Mouse (Mus musculus) MEL (cell line): ENCODE measurements around the gene Ndn. TPM values are rescaled to one million over a fixed set of nuclear protein-coding genes. Genes with fewer than 3 reads are reported as not detected.

Source experiments
- DNase-seq: peaks from one replicate; pipeline ENCODE4 v3.0.0; 2011; ENCODE audit warnings: low read depth, low spot score
- H3K27ac ChIP-seq: 2 replicates; pipeline ENCODE4 v1.5.1; 2012; ENCODE audit warnings: low read depth, mild to moderate bottlenecking, control low read depth, low read length, moderate library complexity; ENCODE audit not compliant: control insufficient read depth
- H3K27me3 ChIP-seq, 2 experiments: fragments of 150-350 bp in 1 of 2; sonication (generic) in 1 of 2; 2 replicates each; pipeline ENCODE4 v1.6.1; 2012; ENCODE audit warnings: low read length in 2 of 2, mild to moderate bottlenecking in 2 of 2, improper control_type of control experiment in 1 of 2, moderate library complexity in 1 of 2; ENCODE audit not compliant: insufficient read depth in 2 of 2, control insufficient read depth in 1 of 2
- H3K36me3 ChIP-seq, 2 experiments: 2 replicates each; pipeline ENCODE4 v1.6.1; 2012 to 2014; ENCODE audit warnings: low read length in 2 of 2, improper control_type of control experiment in 1 of 2, inconsistent platforms in 1 of 2, mild to moderate bottlenecking in 1 of 2; ENCODE audit not compliant: insufficient read depth in 2 of 2, control insufficient read depth in 1 of 2
- H3K4me1 ChIP-seq, 2 experiments: fragments of 150-350 bp in 1 of 2; sonication (generic) in 1 of 2; 2 replicates each; pipeline ENCODE4 v1.6.1; 2012; ENCODE audit warnings: low read length in 2 of 2, improper control_type of control experiment in 1 of 2, mild to moderate bottlenecking in 1 of 2; ENCODE audit not compliant: insufficient read depth in 2 of 2, control insufficient read depth in 1 of 2
- H3K4me3 ChIP-seq, 2 experiments: fragments of 150-350 bp in 1 of 2; sonication (generic) in 1 of 2; 2 replicates each; pipeline ENCODE4 v1.5.1; 2012; ENCODE audit warnings: low read depth in 2 of 2, low read length in 2 of 2, mild to moderate bottlenecking in 2 of 2, moderate library complexity in 2 of 2, control low read depth in 1 of 2, improper control_type of control experiment in 1 of 2; ENCODE audit not compliant: control insufficient read depth in 1 of 2, insufficient read depth in 1 of 2
- H3K79me2 ChIP-seq: 2 replicates; pipeline ENCODE4 v1.6.1; 2012; ENCODE audit warnings: mild to moderate bottlenecking, low read length, moderate library complexity; ENCODE audit not compliant: control insufficient read depth, poor library complexity, insufficient read depth
- H3K9ac ChIP-seq: 2 replicates; pipeline ENCODE4 v1.6.1; 2012; ENCODE audit warnings: low read depth, mild to moderate bottlenecking, control low read depth, low read length, moderate library complexity; ENCODE audit not compliant: control insufficient read depth, poor library complexity, severe bottlenecking
- H3K9me3 ChIP-seq: fragments of 150-350 bp; sonication (generic); replicated peaks from 2 replicates; pipeline ENCODE4 v1.6.1; 2012; ENCODE audit warnings: mild to moderate bottlenecking, low read length, improper control_type of control experiment, moderate library complexity; ENCODE audit not compliant: insufficient read depth
- BHLHE40 ChIP-seq: IDR thresholded peaks from 2 replicates; pipeline ENCODE4 v1.6.1; 2012; ENCODE audit warnings: low read depth, mild to moderate bottlenecking, inconsistent platforms, low read length, improper control_type of control experiment, borderline replicate concordance
- CHD1 ChIP-seq: IDR thresholded peaks from 2 replicates; pipeline ENCODE4 v1.6.1; 2012; ENCODE audit warnings: low read depth, mild to moderate bottlenecking, inconsistent platforms, low read length, improper control_type of control experiment
- CHD2 ChIP-seq: IDR thresholded peaks from 2 replicates; pipeline ENCODE4 v1.6.1; 2011; ENCODE audit warnings: low read length, improper control_type of control experiment
- CTCF ChIP-seq, 3 experiments: IDR thresholded peaks in 2 of 3; conservative IDR thresholded peaks in 1 of 3; 2 replicates each; pipeline ENCODE4 v1.5.1; 2011 to 2012; ENCODE audit warnings: low read length in 3 of 3, low read depth in 2 of 3, mild to moderate bottlenecking in 2 of 3, improper control_type of control experiment in 1 of 3, inconsistent platforms in 1 of 3, mixed read lengths in 1 of 3, moderate library complexity in 1 of 3; ENCODE audit not compliant: control insufficient read depth in 1 of 3, insufficient read depth in 1 of 3, poor library complexity in 1 of 3, severe bottlenecking in 1 of 3
- E2F4 ChIP-seq: IDR thresholded peaks from 2 replicates; pipeline ENCODE4 v1.6.1; 2011; ENCODE audit warnings: low read depth, low read length, improper control_type of control experiment, borderline replicate concordance
- EP300 ChIP-seq, 2 experiments: IDR thresholded peaks; 2 replicates each; pipeline ENCODE4 v1.6.1; 2011; ENCODE audit warnings: improper control_type of control experiment in 2 of 2, low read length in 2 of 2, low read depth in 1 of 2, mild to moderate bottlenecking in 1 of 2
- ETS1 ChIP-seq: IDR thresholded peaks from 2 replicates; pipeline ENCODE4 v1.6.1; 2012; ENCODE audit warnings: low read depth, mild to moderate bottlenecking, inconsistent platforms, low read length, improper control_type of control experiment, moderate library complexity
- GABPA ChIP-seq: IDR thresholded peaks from 2 replicates; pipeline ENCODE4 v1.6.1; 2012; ENCODE audit warnings: low read depth, mild to moderate bottlenecking, inconsistent platforms, low read length, improper control_type of control experiment, moderate library complexity
- GATA1 ChIP-seq: IDR thresholded peaks from 2 replicates; pipeline ENCODE4 v1.6.1; 2011; ENCODE audit warnings: low read depth, low read length, improper control_type of control experiment
- JUND ChIP-seq: IDR thresholded peaks from 2 replicates; pipeline ENCODE4 v1.6.1; 2011; ENCODE audit warnings: low read depth, mild to moderate bottlenecking, improper control_type of control experiment, low read length
- KAT2A ChIP-seq: conservative IDR thresholded peaks from 2 replicates; pipeline ENCODE4 v1.6.1; 2012; ENCODE audit warnings: low read depth, low read length, improper control_type of control experiment, inconsistent platforms
- MAFK ChIP-seq: IDR thresholded peaks from 2 replicates; pipeline ENCODE4 v1.6.1; 2011; ENCODE audit warnings: low read depth, mild to moderate bottlenecking, low read length, improper control_type of control experiment, borderline replicate concordance
- MAZ ChIP-seq: IDR thresholded peaks from 2 replicates; pipeline ENCODE4 v1.6.1; 2012; ENCODE audit warnings: low read depth, mild to moderate bottlenecking, inconsistent platforms, low read length, improper control_type of control experiment
- MXI1 ChIP-seq: IDR thresholded peaks from 2 replicates; pipeline ENCODE4 v1.6.1; 2011; ENCODE audit warnings: mild to moderate bottlenecking, low read depth, low read length, improper control_type of control experiment
- MYC ChIP-seq: IDR thresholded peaks from 2 replicates; pipeline ENCODE4 v1.6.1; 2011; ENCODE audit warnings: low read depth, mild to moderate bottlenecking, low read length, improper control_type of control experiment, moderate library complexity
- NELFE ChIP-seq: IDR thresholded peaks from 2 replicates; pipeline ENCODE4 v1.6.1; 2011; ENCODE audit warnings: low read depth, low read length, improper control_type of control experiment
- POLR2A ChIP-seq, 2 experiments: IDR thresholded peaks; 2 replicates each; pipeline ENCODE4 v1.6.1; 2011 to 2012; ENCODE audit warnings: low read length in 2 of 2, mild to moderate bottlenecking in 2 of 2, control low read depth in 1 of 2, improper control_type of control experiment in 1 of 2, low read depth in 1 of 2, moderate library complexity in 1 of 2; ENCODE audit not compliant: control insufficient read depth in 1 of 2, insufficient read depth in 1 of 2, poor library complexity in 1 of 2
- POLR2AphosphoS2 ChIP-seq: IDR thresholded peaks from 2 replicates; pipeline ENCODE4 v1.6.1; 2011; ENCODE audit warnings: low read length, improper control_type of control experiment
- RAD21 ChIP-seq: IDR thresholded peaks from 2 replicates; pipeline ENCODE4 v1.6.1; 2011; ENCODE audit warnings: mild to moderate bottlenecking, low read depth, low read length, improper control_type of control experiment
- SIN3A ChIP-seq: IDR thresholded peaks from 2 replicates; pipeline ENCODE4 v1.6.1; 2012; ENCODE audit warnings: low read length, improper control_type of control experiment, inconsistent platforms
- SMC3 ChIP-seq: IDR thresholded peaks from 2 replicates; pipeline ENCODE4 v1.6.1; 2011; ENCODE audit warnings: low read depth, low read length, improper control_type of control experiment
- TBP ChIP-seq: IDR thresholded peaks from 2 replicates; pipeline ENCODE4 v1.8.0; 2011; ENCODE audit warnings: low read depth, low read length, improper control_type of control experiment
- TCF12 ChIP-seq: IDR thresholded peaks from 2 replicates; pipeline ENCODE4 v1.6.1; 2014; ENCODE audit warnings: low read depth, mild to moderate bottlenecking, inconsistent platforms, low read length, improper control_type of control experiment, moderate library complexity
- UBTF ChIP-seq: IDR thresholded peaks from 2 replicates; pipeline ENCODE4 v1.6.1; 2012; ENCODE audit warnings: low read depth, mild to moderate bottlenecking, inconsistent platforms, low read length, improper control_type of control experiment, moderate library complexity, borderline replicate concordance; ENCODE audit not compliant: insufficient read depth
- USF1 ChIP-seq: IDR thresholded peaks from 2 replicates; pipeline ENCODE4 v1.6.1; 2014; ENCODE audit warnings: low read depth, mild to moderate bottlenecking, inconsistent platforms, low read length, improper control_type of control experiment, moderate library complexity
- USF2 ChIP-seq, 2 experiments: IDR thresholded peaks; 2 replicates each; pipeline ENCODE4 v1.6.1; 2011 to 2012; ENCODE audit warnings: improper control_type of control experiment in 2 of 2, low read length in 2 of 2, borderline replicate concordance in 1 of 2, inconsistent platforms in 1 of 2, low read depth in 1 of 2, mild to moderate bottlenecking in 1 of 2; ENCODE audit not compliant: insufficient read depth in 1 of 2
- ZC3H11A ChIP-seq: IDR thresholded peaks from 2 replicates; pipeline ENCODE4 v1.6.1; 2012; ENCODE audit warnings: low read depth, mild to moderate bottlenecking, inconsistent platforms, low read length, improper control_type of control experiment
- ZKSCAN1 ChIP-seq: IDR thresholded peaks from 2 replicates; pipeline ENCODE4 v1.6.1; 2012; ENCODE audit warnings: low read depth, mild to moderate bottlenecking, inconsistent platforms, low read length, improper control_type of control experiment, moderate library complexity
- ZMIZ1 ChIP-seq: IDR thresholded peaks from 2 replicates; pipeline ENCODE4 v1.6.1; 2012; ENCODE audit warnings: low read depth, mild to moderate bottlenecking, inconsistent platforms, low read length, improper control_type of control experiment, moderate library complexity
- ZNF384 ChIP-seq: IDR thresholded peaks from 2 replicates; pipeline ENCODE4 v1.6.1; 2012; ENCODE audit warnings: low read depth, mild to moderate bottlenecking, inconsistent platforms, low read length, improper control_type of control experiment
- polyA plus RNA-seq, 2 experiments: library from polyadenylated mRNA; stranded (reverse) in 1 of 2; unstranded in 1 of 2; fragments of >175 nt in 1 of 2; fragments of >200 nt in 1 of 2; gene quantifications; 2 replicates each; pipeline versions ENCODE4 v1.2.1 to v1.2.4; 2012; ENCODE audit warnings: low replicate concordance in 2 of 2, low read depth in 1 of 2; ENCODE audit not compliant: insufficient read length in 2 of 2, insufficient read depth in 1 of 2, missing spikeins in 1 of 2
- total RNA-seq: library from RNA; depleted of rRNA; stranded (reverse); fragments of 300-350 nt; gene quantifications from 2 replicates; pipeline ENCODE4 v1.2.3, GENCODE M21; 2012

Ndn gene
- total and polyA plus RNA-seq, 3 experiments: not detected

DNA sequence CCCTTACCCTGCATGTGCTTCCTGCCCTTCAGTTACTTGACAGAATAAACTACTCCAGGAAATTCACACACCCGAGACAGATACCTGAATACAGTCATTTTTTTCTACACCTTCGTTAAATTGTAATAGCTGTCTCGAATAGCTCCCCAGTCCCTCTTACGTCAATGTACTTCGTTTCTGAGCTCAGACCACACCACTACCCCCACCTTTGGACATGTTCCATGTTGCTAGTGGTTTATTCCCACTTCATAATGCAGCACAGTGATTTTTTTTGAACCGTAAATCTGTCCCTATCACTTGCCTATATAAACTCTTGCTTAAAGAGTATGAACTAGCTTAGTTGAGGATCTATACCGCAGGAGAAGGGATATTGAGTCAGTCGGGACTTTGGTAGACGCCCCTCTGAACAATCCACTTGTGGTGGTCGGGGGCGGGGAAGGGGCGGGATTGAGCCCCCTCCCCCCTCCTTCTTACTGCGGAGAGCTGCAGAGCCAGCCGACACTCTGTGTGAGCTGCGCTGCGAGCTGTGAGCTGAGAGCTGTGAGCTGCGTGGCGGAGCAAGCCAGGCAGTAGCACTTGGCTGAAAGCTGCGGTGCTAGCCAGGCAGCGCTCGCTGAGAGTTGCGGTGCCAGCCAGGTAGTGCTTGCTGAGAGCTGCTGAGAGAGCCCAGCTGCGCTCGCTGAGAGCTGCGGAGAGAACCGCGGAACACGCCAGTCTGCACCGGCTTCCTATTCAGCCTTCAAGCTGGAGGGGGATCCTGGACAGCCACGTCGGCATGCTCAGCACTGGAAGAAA lies 30.3 kb downstream of the Ndn start, which contains the start of gene Magel2:
Gene Magel2, plus strand, starts transcription at position 501 of the 795 bp plus-strand sequence.
- no peaks in the 10 kb centered on the region for H3K79me2 ChIP-seq
- no peak within 1 kb of the TSS for H3K4me3 ChIP-seq
- no peak for TF ChIP-seq ETS1
- no peak for TF ChIP-seq MAZ
- no peak for TF ChIP-seq KAT2A
- no peak for TF ChIP-seq GATA1
- TF ChIP-seq GABPA: no peak
- TF ChIP-seq CHD1: no peak
- TF ChIP-seq ZMIZ1: no peak
- TF ChIP-seq POLR2A (IDR thresholded peaks at IDR 0.05; ENCODE audit: control insufficient read depth in 1 of 2, insufficient read depth in 1 of 2, low read depth in 1 of 2, low read length in 2 of 2, poor library complexity in 1 of 2): no peak
- no peak for TF ChIP-seq TBP
- TF ChIP-seq CHD2: no peak
- TF ChIP-seq NELFE: no peak
- no peak for TF ChIP-seq TCF12
- no peak for TF ChIP-seq ZKSCAN1
- TF ChIP-seq BHLHE40: no peak
- no peak for TF ChIP-seq UBTF
- no peak for TF ChIP-seq ZC3H11A
- no peak for TF ChIP-seq RAD21
- no peak for TF ChIP-seq POLR2AphosphoS2
- no peaks in the 10 kb centered on the region for H3K9me3 ChIP-seq
- H3K9ac ChIP-seq: no peak within 1 kb of the TSS
- no peaks in the 10 kb centered on the region for H3K36me3 ChIP-seq
- no peak within 1 kb of the TSS for H3K27ac ChIP-seq
- H3K4me1 ChIP-seq: no peaks in the 10 kb centered on the region
- no peak for DNase-seq
- H3K27me3 ChIP-seq: no peaks in the 10 kb centered on the region

DNA sequence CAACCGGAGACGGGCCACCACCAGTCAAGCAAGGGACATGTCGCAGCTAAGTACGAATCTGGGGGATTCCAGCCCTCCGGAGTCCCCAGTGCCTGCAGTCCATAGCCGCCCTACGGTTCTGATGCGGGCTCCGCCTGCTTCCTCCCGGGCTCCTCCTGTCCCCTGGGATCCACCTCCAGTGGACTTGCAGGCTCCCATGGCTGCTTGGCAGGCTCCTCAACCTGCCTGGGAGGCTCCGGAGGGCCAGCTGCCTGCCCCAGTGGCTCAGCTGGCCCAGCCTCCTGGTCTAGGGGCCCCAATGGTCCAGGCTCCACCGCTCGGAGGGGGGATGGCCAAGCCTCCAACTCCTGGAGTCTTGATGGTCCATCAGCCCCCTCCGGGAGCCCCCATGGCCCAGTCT lies 30.9 kb downstream of the Ndn start:
- Histone ChIP-seq H3K27me3 (no peaks in the 10 kb centered on the region), H3K4me3 (no peak overlapping the region), H3K36me3 (no peaks in the 10 kb centered on the region), H3K4me1 (no peaks in the 10 kb centered on the region), H3K27ac (no peak overlapping the region), H3K9me3 (no peaks in the 10 kb centered on the region), H3K9ac (no peak overlapping the region), H3K79me2 (no peaks in the 10 kb centered on the region)
- DNase-seq: no peak
- TF ChIP-seq GATA1: no peak
- TF ChIP-seq MAFK: no peak
- no peak for TF ChIP-seq SIN3A
- TF ChIP-seq SMC3: no peak
- no peak for TF ChIP-seq MYC
- TF ChIP-seq USF1: no peak
- TF ChIP-seq EP300 (IDR thresholded peaks at IDR 0.05; ENCODE audit: low read depth in 1 of 2, low read length in 2 of 2): no peak
- TF ChIP-seq GABPA: no peak
- TF ChIP-seq BHLHE40: no peak
- no peak for TF ChIP-seq MXI1
- TF ChIP-seq ZNF384: no peak
- TF ChIP-seq CTCF (IDR thresholded peaks at IDR 0.05 in 2 of 3, conservative IDR thresholded peaks at IDR 0.05 in 1 of 3; ENCODE audit: control insufficient read depth in 1 of 3, insufficient read depth in 1 of 3, low read depth in 2 of 3, low read length in 3 of 3, poor library complexity in 1 of 3, severe bottlenecking in 1 of 3): no peak
- no peak for TF ChIP-seq POLR2AphosphoS2
- TF ChIP-seq E2F4: no peak
- no peak for TF ChIP-seq USF2 (IDR thresholded peaks at IDR 0.05; ENCODE audit: borderline replicate concordance in 1 of 2, insufficient read depth in 1 of 2, low read depth in 1 of 2, low read length in 2 of 2)
- TF ChIP-seq RAD21: no peak
- TF ChIP-seq JUND: no peak
